Mouse (Mus musculus): ENCODE results near the gene Ctdsp1. TPM values are rescaled to one million over a fixed set of nuclear protein-coding genes. Genes with fewer than 3 reads are reported as not detected.

Gene Ctdsp1
- polyA plus RNA-seq, 1 experiment from 2014 or later, result 17.1 TPM

- H3K27ac ChIP-seq (replicated peaks; ENCODE audit: low read depth, low read length), result no peak overlapping the region
- DNase-seq, result no peak
- no peaks in the 10 kb centered on the region for H3K4me1 ChIP-seq (ENCODE audit: control insufficient read depth, insufficient read depth, low read length)
- 94% methylated on average over 10 of the region's 10 CpGs for WGBS
- no peak for ATAC-seq (ENCODE audit: low FRiP score, low TSS enrichment)
- H3K36me3 ChIP-seq (ENCODE audit: control insufficient read depth, insufficient read depth, low read length), result no peaks in the 10 kb centered on the region
- no peak overlapping the region for H3K9ac ChIP-seq (replicated peaks; ENCODE audit: low read length)
- H3K9me3 ChIP-seq (ENCODE audit: control insufficient read depth, low read length), result no peaks in the 10 kb centered on the region
- no peak overlapping the region for H3K4me2 ChIP-seq (ENCODE audit: low read length)
- H3K4me3 ChIP-seq (replicated peaks; ENCODE audit: low read depth, low read length), result no peak overlapping the region
- peaks cover 1% of the 10 kb centered on the region; the same call in 1 of the 2 replicates for H3K27me3 ChIP-seq (ENCODE audit: control insufficient read depth, insufficient read depth, low read length)
These were observed 6.2 kb upstream of the Ctdsp1 start for GRCm38 (mm10) chr1:74385064-74385463.

DNA sequence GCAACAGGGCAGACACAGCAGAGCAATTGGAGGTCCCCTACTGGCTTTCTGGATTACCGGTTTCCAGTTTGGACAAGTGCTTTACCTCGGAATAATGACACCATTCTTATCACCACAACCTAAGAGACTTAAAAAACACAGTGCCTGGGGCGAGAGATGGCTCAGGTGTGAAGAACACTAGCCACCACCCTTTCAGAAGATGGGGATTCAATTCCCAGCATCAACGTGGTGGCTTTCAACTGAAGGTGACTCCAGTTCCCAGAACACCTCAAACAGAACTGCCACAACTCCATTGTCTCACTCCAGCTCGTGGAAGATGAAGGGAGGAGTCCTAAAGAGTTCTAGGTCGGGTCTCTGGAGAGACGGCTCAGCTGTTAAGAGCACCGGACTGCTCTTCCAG, 5.8 kb upstream of the Ctdsp1 start:
- Histone ChIP-seq H3K27me3 (ENCODE audit: control insufficient read depth, insufficient read depth, low read length) (peaks cover 6% of the 10 kb centered on the region; the same call in 1 of the 2 replicates), H3K9ac (replicated peaks; ENCODE audit: low read length) (no peak overlapping the region), H3K4me3 (replicated peaks; ENCODE audit: low read depth, low read length) (no peak overlapping the region), H3K4me1 (ENCODE audit: control insufficient read depth, insufficient read depth, low read length) (no peaks in the 10 kb centered on the region), H3K27ac (replicated peaks; ENCODE audit: low read depth, low read length) (no peak overlapping the region), H3K36me3 (ENCODE audit: control insufficient read depth, insufficient read depth, low read length) (no peaks in the 10 kb centered on the region), H3K9me3 (ENCODE audit: control insufficient read depth, low read length) (no peaks in the 10 kb centered on the region), H3K4me2 (ENCODE audit: low read length) (no peak overlapping the region)
- DNase-seq (no peak), ATAC-seq (ENCODE audit: low FRiP score, low TSS enrichment) (no peak)
- 91% methylated on average over 8 of the region's 8 CpGs for WGBS

DNA sequence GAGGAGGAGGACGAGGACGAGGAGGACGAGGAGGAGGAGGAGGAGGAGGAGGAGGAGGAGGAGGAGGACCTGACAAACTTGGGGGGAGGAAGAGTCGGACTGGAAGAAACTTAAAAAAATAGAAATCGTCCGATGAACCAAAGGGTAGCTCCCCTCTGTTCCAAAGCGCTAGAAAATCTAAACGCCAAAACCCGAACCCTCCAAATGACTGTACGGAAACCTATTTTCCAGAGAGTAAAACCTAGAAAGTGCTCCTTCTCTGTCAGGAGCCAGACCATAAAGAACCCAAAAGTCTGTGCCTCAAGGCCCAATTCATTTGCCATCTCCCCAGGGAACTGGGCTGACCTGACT, 5.0 kb upstream of the Ctdsp1 start:
- H3K4me2 ChIP-seq (ENCODE audit: low read length), result peak overlapping the region; percentile 74
- WGBS, result 64% methylated on average over 7 of the region's 10 CpGs
- no peaks in the 10 kb centered on the region for H3K4me1 ChIP-seq (ENCODE audit: control insufficient read depth, insufficient read depth, low read length)
- no peaks in the 10 kb centered on the region for H3K36me3 ChIP-seq (ENCODE audit: control insufficient read depth, insufficient read depth, low read length)
- ATAC-seq (ENCODE audit: low FRiP score, low TSS enrichment) (no peak), DNase-seq (no peak)
- peak overlapping the region; percentile 51 for H3K9ac ChIP-seq (replicated peaks; ENCODE audit: low read length)
- peak overlapping the region; percentile 91 for H3K27ac ChIP-seq (replicated peaks; ENCODE audit: low read depth, low read length)
- H3K27me3 ChIP-seq (ENCODE audit: control insufficient read depth, insufficient read depth, low read length), result peaks cover 8% of the 10 kb centered on the region; the same call in 1 of the 2 replicates
- no peaks in the 10 kb centered on the region for H3K9me3 ChIP-seq (ENCODE audit: control insufficient read depth, low read length)
- peak overlapping the region; percentile 55 for H3K4me3 ChIP-seq (replicated peaks; ENCODE audit: low read depth, low read length)

GRCm38 (mm10) chr1:74386714-74387385, 4.5 kb upstream of the Ctdsp1 start:
- H3K27me3 ChIP-seq (ENCODE audit: control insufficient read depth, insufficient read depth, low read length), result peaks cover 8% of the 10 kb centered on the region; the same call in 1 of the 2 replicates
- no peaks in the 10 kb centered on the region for H3K4me1 ChIP-seq (ENCODE audit: control insufficient read depth, insufficient read depth, low read length)
- H3K9ac ChIP-seq (replicated peaks; ENCODE audit: low read length), result peak overlapping the region; percentile 51
- H3K4me3 ChIP-seq (replicated peaks; ENCODE audit: low read depth, low read length), result peak overlapping the region; percentile 55
- no peaks in the 10 kb centered on the region for H3K9me3 ChIP-seq (ENCODE audit: control insufficient read depth, low read length)
- DNase-seq (peak; percentile 96), ATAC-seq (ENCODE audit: low FRiP score, low TSS enrichment) (peak; percentile 89)
- peak overlapping the region; percentile 91 for H3K27ac ChIP-seq (replicated peaks; ENCODE audit: low read depth, low read length)
- peak overlapping the region; percentile 74 for H3K4me2 ChIP-seq (ENCODE audit: low read length)
- under 1% methylated on average over 26 of the region's 26 CpGs for WGBS
- H3K36me3 ChIP-seq (ENCODE audit: control insufficient read depth, insufficient read depth, low read length), result no peaks in the 10 kb centered on the region

GRCm38 (mm10) chr1:74387386-74387988, 3.8 kb upstream of the Ctdsp1 start:
- ATAC-seq (ENCODE audit: low FRiP score, low TSS enrichment), result no peak
- Histone ChIP-seq H3K9ac (replicated peaks; ENCODE audit: low read length) (no peak overlapping the region), H3K27ac (replicated peaks; ENCODE audit: low read depth, low read length) (no peak overlapping the region; the same call in 1 of the 2 replicates), H3K4me3 (replicated peaks; ENCODE audit: low read depth, low read length) (no peak overlapping the region; the same call in 1 of the 2 replicates), H3K4me2 (ENCODE audit: low read length) (peak overlapping the region; percentile 74), H3K27me3 (ENCODE audit: control insufficient read depth, insufficient read depth, low read length) (peaks cover 8% of the 10 kb centered on the region; the same call in 1 of the 2 replicates), H3K4me1 (ENCODE audit: control insufficient read depth, insufficient read depth, low read length) (peaks cover 6% of the 10 kb centered on the region), H3K9me3 (ENCODE audit: control insufficient read depth, low read length) (no peaks in the 10 kb centered on the region), H3K36me3 (ENCODE audit: control insufficient read depth, insufficient read depth, low read length) (no peaks in the 10 kb centered on the region)
- DNase-seq, result no peak
- 48% methylated on average over 15 of the region's 15 CpGs for WGBS

- no peak overlapping the region for H3K4me2 ChIP-seq (ENCODE audit: low read length)
- DNase-seq (no peak), ATAC-seq (ENCODE audit: low FRiP score, low TSS enrichment) (no peak)
- H3K9ac ChIP-seq (replicated peaks; ENCODE audit: low read length), result no peak overlapping the region
- H3K36me3 ChIP-seq (ENCODE audit: control insufficient read depth, insufficient read depth, low read length), result no peaks in the 10 kb centered on the region
- H3K27ac ChIP-seq (replicated peaks; ENCODE audit: low read depth, low read length), result no peak overlapping the region
- peaks cover 12% of the 10 kb centered on the region for H3K4me1 ChIP-seq (ENCODE audit: control insufficient read depth, insufficient read depth, low read length)
- peaks cover 8% of the 10 kb centered on the region; the same call in 1 of the 2 replicates for H3K27me3 ChIP-seq (ENCODE audit: control insufficient read depth, insufficient read depth, low read length)
- 74% methylated on average over 7 of the region's 7 CpGs for WGBS
- H3K4me3 ChIP-seq (replicated peaks; ENCODE audit: low read depth, low read length), result no peak overlapping the region
- no peaks in the 10 kb centered on the region for H3K9me3 ChIP-seq (ENCODE audit: control insufficient read depth, low read length)
These were observed 2.9 kb upstream of the Ctdsp1 start for GRCm38 (mm10) chr1:74388398-74388920.

DNA sequence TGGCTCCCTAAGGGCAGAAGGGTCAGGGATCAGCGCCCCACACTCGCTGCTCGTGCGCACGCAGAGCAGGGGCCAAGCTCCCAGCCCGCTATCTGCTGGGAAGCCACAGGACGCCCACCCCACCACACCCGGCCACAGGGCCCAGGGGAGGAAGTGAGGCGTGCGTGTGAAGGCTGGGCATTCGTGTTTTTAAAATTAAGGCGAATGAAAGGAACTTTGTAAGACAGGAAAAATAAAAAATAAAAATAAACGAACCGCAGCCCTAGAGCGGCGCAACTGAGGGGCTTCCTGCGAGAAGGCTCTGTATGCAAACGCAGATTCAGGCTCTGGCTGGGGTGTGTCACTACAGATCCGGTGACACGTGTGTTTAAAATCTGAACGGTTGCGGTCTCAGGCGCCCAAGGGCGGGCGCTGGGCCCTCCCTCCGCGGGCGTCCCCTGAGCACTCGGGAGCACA, 1.4 kb upstream of the Ctdsp1 start:
- Histone ChIP-seq H3K4me2 (ENCODE audit: low read length) (peak overlapping the region; percentile 39), H3K36me3 (ENCODE audit: control insufficient read depth, insufficient read depth, low read length) (peaks cover 7% of the 10 kb centered on the region), H3K4me3 (replicated peaks; ENCODE audit: low read depth, low read length) (peak overlapping the region; percentile 12; the same call in 1 of the 2 replicates), H3K9ac (replicated peaks; ENCODE audit: low read length) (no peak overlapping the region; the same call in 1 of the 2 replicates), H3K27ac (replicated peaks; ENCODE audit: low read depth, low read length) (no peak overlapping the region), H3K27me3 (ENCODE audit: control insufficient read depth, insufficient read depth, low read length) (peaks cover 8% of the 10 kb centered on the region; the same call in 1 of the 2 replicates), H3K4me1 (ENCODE audit: control insufficient read depth, insufficient read depth, low read length) (peaks cover 12% of the 10 kb centered on the region), H3K9me3 (ENCODE audit: control insufficient read depth, low read length) (no peaks in the 10 kb centered on the region)
- DNase-seq (peak; percentile 32), ATAC-seq (ENCODE audit: low FRiP score, low TSS enrichment) (no peak)
- 5% methylated on average over 29 of the region's 29 CpGs for WGBS

GRCm38 (mm10) chr1:74390287-74390906, 912 bp upstream of the Ctdsp1 start:
- peak overlapping the region; percentile 39 for H3K4me2 ChIP-seq (ENCODE audit: low read length)
- no peak for ATAC-seq (ENCODE audit: low FRiP score, low TSS enrichment)
- H3K4me1 ChIP-seq (ENCODE audit: control insufficient read depth, insufficient read depth, low read length), result peaks cover 12% of the 10 kb centered on the region
- peak; percentile 63 for DNase-seq
- peaks cover 8% of the 10 kb centered on the region; the same call in 1 of the 2 replicates for H3K27me3 ChIP-seq (ENCODE audit: control insufficient read depth, insufficient read depth, low read length)
- peak overlapping the region; percentile 96; the same call in 1 of the 2 replicates for H3K4me3 ChIP-seq (replicated peaks; ENCODE audit: low read depth, low read length)
- 9% methylated on average over 21 of the region's 21 CpGs for WGBS
- H3K36me3 ChIP-seq (ENCODE audit: control insufficient read depth, insufficient read depth, low read length), result peaks cover 12% of the 10 kb centered on the region
- no peak overlapping the region; the same call in 1 of the 2 replicates for H3K9ac ChIP-seq (replicated peaks; ENCODE audit: low read length)
- no peaks in the 10 kb centered on the region for H3K9me3 ChIP-seq (ENCODE audit: control insufficient read depth, low read length)
- no peak overlapping the region for H3K27ac ChIP-seq (replicated peaks; ENCODE audit: low read depth, low read length)
